Mouse (Mus musculus): Measurements from ENCODE around the gene Psmd9. TPM values are rescaled to one million over a fixed set of nuclear protein-coding genes. Genes with fewer than 3 reads are reported as not detected.

The Psmd9 gene
- polyA plus RNA-seq, 1 experiment from 2014 or later = 51.4 TPM

DNA sequence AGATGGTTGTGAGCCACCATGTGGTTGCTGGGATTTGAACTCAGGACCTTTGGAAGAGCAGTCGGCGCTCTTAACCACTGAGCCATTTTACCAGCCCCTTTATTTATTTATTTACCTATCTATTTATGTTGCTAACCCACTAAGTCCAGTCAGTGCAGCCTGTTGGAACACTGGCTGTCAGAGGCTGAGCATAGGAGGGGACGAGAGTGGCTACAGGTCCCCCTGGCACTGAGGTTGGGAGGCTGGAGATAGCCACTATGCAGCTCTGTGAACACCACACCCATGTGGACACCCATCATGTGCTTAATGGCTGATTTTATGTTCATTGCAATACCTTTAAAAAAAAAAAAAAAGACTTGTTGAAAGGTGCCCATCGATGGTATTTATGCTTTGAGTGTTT is 110.0 kb downstream of the Psmd9 start:
- no peaks in the 10 kb centered on the region for H3K4me1 ChIP-seq (replicated peaks; ENCODE audit: control insufficient read depth, insufficient read depth)
- DNase-seq (ENCODE audit: low spot score) = no peak
- H3K4me3 ChIP-seq (ENCODE audit: low read depth, low read length) = no peak overlapping the region
- H3K4me2 ChIP-seq (replicated peaks; ENCODE audit: low read depth) = no peak overlapping the region
- H3K36me3 ChIP-seq (ENCODE audit: control insufficient read depth, insufficient read depth, low read length) = no peaks in the 10 kb centered on the region
- no peaks in the 10 kb centered on the region for H3K9me3 ChIP-seq (ENCODE audit: control insufficient read depth, low read length)
- no peaks in the 10 kb centered on the region for H3K27me3 ChIP-seq (ENCODE audit: control insufficient read depth, insufficient read depth, low read length)
- no peak for TF ChIP-seq EP300 (optimal IDR thresholded peaks at IDR 0.05)
- WGBS = 82% methylated on average over 4 of the region's 4 CpGs
- no peak for ATAC-seq (ENCODE audit: low FRiP score, low TSS enrichment)
- H3K9ac ChIP-seq (ENCODE audit: low read length) = no peak overlapping the region
- H3K27ac ChIP-seq (replicated peaks) = no peak overlapping the region

GRCm38 (mm10) chr5:123281336-123282136 is 112.3 kb downstream of the Psmd9 start:
- TF ChIP-seq CTCF (IDR thresholded peaks at IDR 0.05; ENCODE audit: low read depth) (no peak), EP300 (optimal IDR thresholded peaks at IDR 0.05) (no peak)
- H3K4me3 ChIP-seq (ENCODE audit: low read depth, low read length) = no peak overlapping the region
- 68% methylated on average over 9 of the region's 9 CpGs for WGBS
- no peaks in the 10 kb centered on the region for H3K36me3 ChIP-seq (ENCODE audit: control insufficient read depth, insufficient read depth, low read length)
- H3K4me2 ChIP-seq (replicated peaks; ENCODE audit: low read depth) = no peak overlapping the region
- H3K27me3 ChIP-seq (ENCODE audit: control insufficient read depth, insufficient read depth, low read length) = no peaks in the 10 kb centered on the region
- no peaks in the 10 kb centered on the region for H3K9me3 ChIP-seq (ENCODE audit: control insufficient read depth, low read length)
- no peak overlapping the region for H3K9ac ChIP-seq (ENCODE audit: low read length)
- DNase-seq (ENCODE audit: low spot score) (no peak), ATAC-seq (ENCODE audit: low FRiP score, low TSS enrichment) (no peak)
- H3K27ac ChIP-seq (replicated peaks) = no peak overlapping the region
- no peaks in the 10 kb centered on the region for H3K4me1 ChIP-seq (replicated peaks; ENCODE audit: control insufficient read depth, insufficient read depth)

GRCm38 (mm10) chr5:123285174-123285573 is 116.0 kb downstream of the Psmd9 start:
- TF ChIP-seq EP300 (optimal IDR thresholded peaks at IDR 0.05) (no peak), CTCF (IDR thresholded peaks at IDR 0.05; ENCODE audit: low read depth) (peak; percentile 73)
- Histone ChIP-seq H3K4me2 (replicated peaks; ENCODE audit: low read depth) (no peak overlapping the region), H3K9me3 (ENCODE audit: control insufficient read depth, low read length) (no peaks in the 10 kb centered on the region), H3K9ac (ENCODE audit: low read length) (no peak overlapping the region), H3K36me3 (ENCODE audit: control insufficient read depth, insufficient read depth, low read length) (no peaks in the 10 kb centered on the region), H3K4me1 (replicated peaks; ENCODE audit: control insufficient read depth, insufficient read depth) (no peaks in the 10 kb centered on the region), H3K27me3 (ENCODE audit: control insufficient read depth, insufficient read depth, low read length) (no peaks in the 10 kb centered on the region), H3K27ac (replicated peaks) (no peak overlapping the region), H3K4me3 (ENCODE audit: low read depth, low read length) (no peak overlapping the region)
- WGBS = 41% methylated on average over 8 of the region's 8 CpGs
- ATAC-seq (ENCODE audit: low FRiP score, low TSS enrichment) (no peak), DNase-seq (ENCODE audit: low spot score) (peak; percentile 33)

DNA sequence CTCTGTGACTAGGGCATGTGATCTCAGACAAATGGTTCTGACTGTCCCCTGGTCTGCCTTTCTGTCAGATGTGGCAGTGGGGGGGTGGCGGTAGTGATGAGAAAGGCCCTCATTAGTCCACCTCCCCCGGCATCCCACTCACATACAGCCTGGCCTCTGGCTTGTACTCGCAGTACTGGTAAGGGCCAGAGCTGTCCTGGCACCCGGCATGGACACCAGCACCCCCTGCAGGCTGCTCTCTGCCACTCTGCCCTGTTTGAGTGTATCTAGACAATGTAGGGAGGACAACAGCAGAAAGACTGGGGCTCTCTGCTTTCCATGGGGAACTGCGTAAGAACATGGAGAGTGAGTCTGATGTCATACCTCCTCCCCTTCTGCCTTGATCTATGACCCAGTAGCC is 118.9 kb downstream of the Psmd9 start:
- H3K4me1 ChIP-seq (replicated peaks; ENCODE audit: control insufficient read depth, insufficient read depth) = no peaks in the 10 kb centered on the region
- no peaks in the 10 kb centered on the region for H3K9me3 ChIP-seq (ENCODE audit: control insufficient read depth, low read length)
- TF ChIP-seq CTCF (IDR thresholded peaks at IDR 0.05; ENCODE audit: low read depth) (peak; percentile 46), EP300 (optimal IDR thresholded peaks at IDR 0.05) (no peak)
- no peak overlapping the region for H3K9ac ChIP-seq (ENCODE audit: low read length)
- no peak overlapping the region for H3K4me3 ChIP-seq (ENCODE audit: low read depth, low read length)
- H3K27me3 ChIP-seq (ENCODE audit: control insufficient read depth, insufficient read depth, low read length) = no peaks in the 10 kb centered on the region
- 86% methylated on average over 5 of the region's 5 CpGs for WGBS
- H3K27ac ChIP-seq (replicated peaks) = no peak overlapping the region
- ATAC-seq (ENCODE audit: low FRiP score, low TSS enrichment) (no peak), DNase-seq (ENCODE audit: low spot score) (no peak)
- H3K4me2 ChIP-seq (replicated peaks; ENCODE audit: low read depth) = no peak overlapping the region
- no peaks in the 10 kb centered on the region for H3K36me3 ChIP-seq (ENCODE audit: control insufficient read depth, insufficient read depth, low read length)

GRCm38 (mm10) chr5:123294653-123295052 is 125.4 kb downstream of the Psmd9 start:
- TF ChIP-seq EP300 (optimal IDR thresholded peaks at IDR 0.05) (no peak), CTCF (IDR thresholded peaks at IDR 0.05; ENCODE audit: low read depth) (no peak)
- Histone ChIP-seq H3K9ac (ENCODE audit: low read length) (no peak overlapping the region), H3K9me3 (ENCODE audit: control insufficient read depth, low read length) (no peaks in the 10 kb centered on the region), H3K4me3 (ENCODE audit: low read depth, low read length) (no peak overlapping the region), H3K36me3 (ENCODE audit: control insufficient read depth, insufficient read depth, low read length) (no peaks in the 10 kb centered on the region), H3K27me3 (ENCODE audit: control insufficient read depth, insufficient read depth, low read length) (no peaks in the 10 kb centered on the region), H3K27ac (replicated peaks) (no peak overlapping the region), H3K4me2 (replicated peaks; ENCODE audit: low read depth) (no peak overlapping the region), H3K4me1 (replicated peaks; ENCODE audit: control insufficient read depth, insufficient read depth) (no peaks in the 10 kb centered on the region)
- 71% methylated on average over 9 of the region's 9 CpGs for WGBS
- ATAC-seq (ENCODE audit: low FRiP score, low TSS enrichment) = no peak
- DNase-seq (ENCODE audit: low spot score) = no peak

GRCm38 (mm10) chr5:123296224-123296806 is 127.1 kb downstream of the Psmd9 start:
- no peaks in the 10 kb centered on the region for H3K27me3 ChIP-seq (ENCODE audit: control insufficient read depth, insufficient read depth, low read length)
- ATAC-seq (ENCODE audit: low FRiP score, low TSS enrichment) = no peak
- 64% methylated on average over 12 of the region's 12 CpGs for WGBS

More at GRCm38 (mm10) chr5:123296224-123296806, 127.1 kb downstream of the Psmd9 start:
- TF ChIP-seq EP300 (optimal IDR thresholded peaks at IDR 0.05) = no peak
- peak; percentile 52 for TF ChIP-seq CTCF (IDR thresholded peaks at IDR 0.05; ENCODE audit: low read depth)
- Histone ChIP-seq H3K9ac (ENCODE audit: low read length) (no peak overlapping the region), H3K4me3 (ENCODE audit: low read depth, low read length) (no peak overlapping the region), H3K4me1 (replicated peaks; ENCODE audit: control insufficient read depth, insufficient read depth) (no peaks in the 10 kb centered on the region), H3K27ac (replicated peaks) (no peak overlapping the region), H3K4me2 (replicated peaks; ENCODE audit: low read depth) (no peak overlapping the region), H3K36me3 (ENCODE audit: control insufficient read depth, insufficient read depth, low read length) (no peaks in the 10 kb centered on the region), H3K9me3 (ENCODE audit: control insufficient read depth, low read length) (no peaks in the 10 kb centered on the region)
- DNase-seq (ENCODE audit: low spot score) = no peak
